ENCODE assay signal across 8 mouse cellular contexts in genomic region chr11:121420830-121421552, GRCm38 (mm10). TPM values are rescaled to one million over a fixed set of nuclear protein-coding genes. Genes with fewer than 3 reads are reported as not detected.
DNase-seq lines count a peak whose midpoint lies in the region; ATAC-seq and TF ChIP-seq lines count a peak whose summit lies in the region.

Fn3krp (plus strand) TSS chr11:121421401.

- H3K36me3 ChIP-seq in embryonic facial prominence, embryonic 13.5 days, result 0 out of 2 replicates have a peak, but pooled peaks cover 6% of the 10 kb centered on the region
- no peaks in the 10 kb centered on the region for H3K36me3 ChIP-seq in kidney, adult 2 months (ENCODE audit: control insufficient read depth, insufficient read depth, low read length)
- no peaks in the 10 kb centered on the region for H3K36me3 ChIP-seq in limb, embryonic 12.5 days
- H3K36me3 ChIP-seq in midbrain, embryonic 15.5 days (replicated peaks), result no peaks in the 10 kb centered on the region
- H3K36me3 ChIP-seq in spleen, adult 2 months (ENCODE audit: control insufficient read depth, insufficient read depth, low read length), result no peaks in the 10 kb centered on the region

- no peak for TF ChIP-seq POLR2A in kidney, adult 2 months (IDR thresholded peaks at IDR 0.05; ENCODE audit: low read depth, low read length)
- TF ChIP-seq POLR2A in spleen, adult 2 months (IDR thresholded peaks at IDR 0.05; ENCODE audit: low read depth, low read length), result peak; percentile 9; the same call in 1 of the 2 replicates

- H3K4me1 ChIP-seq in embryonic facial prominence, embryonic 13.5 days, result peaks cover 19% of the 10 kb centered on the region
- H3K4me1 ChIP-seq in kidney, adult 2 months (ENCODE audit: control insufficient read depth, insufficient read depth, low read length), result peaks cover 8% of the 10 kb centered on the region; the same call in 1 of the 2 replicates
- peaks cover 11% of the 10 kb centered on the region for H3K4me1 ChIP-seq in limb, embryonic 12.5 days (replicated peaks)
- peaks cover 16% of the 10 kb centered on the region for H3K4me1 ChIP-seq in midbrain, embryonic 15.5 days
- H3K4me1 ChIP-seq in spleen, adult 2 months (ENCODE audit: control insufficient read depth, insufficient read depth, insufficient read length), result peaks cover 4% of the 10 kb centered on the region; the same call in 1 of the 2 replicates

- H3K4me2 ChIP-seq in embryonic facial prominence, embryonic 13.5 days, result peak within 1 kb of the TSS; percentile 84
- H3K4me2 ChIP-seq in limb, embryonic 12.5 days, result peak within 1 kb of the TSS; percentile 81
- peak within 1 kb of the TSS; percentile 90 for H3K4me2 ChIP-seq in midbrain, embryonic 15.5 days

- peak within 1 kb of the TSS; percentile 84 for H3K27ac ChIP-seq in embryonic facial prominence, embryonic 13.5 days
- H3K27ac ChIP-seq in kidney, adult 2 months (ENCODE audit: insufficient read depth, low read depth, low read length), result peak within 1 kb of the TSS; percentile 68
- peak within 1 kb of the TSS; percentile 88 for H3K27ac ChIP-seq in limb, embryonic 12.5 days
- peak within 1 kb of the TSS; percentile 76 for H3K27ac ChIP-seq in midbrain, embryonic 15.5 days
- H3K27ac ChIP-seq in spleen, adult 2 months (ENCODE audit: insufficient read depth, low read length), result peak within 1 kb of the TSS; percentile 23; the same call in 1 of the 2 replicates

- WGBS in embryonic facial prominence, embryonic 13.5 days, result under 1% methylated on average over 28 of the region's 28 CpGs
- WGBS in kidney, adult 2 months, result 2% methylated on average over 28 of the region's 28 CpGs
- WGBS in limb, embryonic 12.5 days, result 2% methylated on average over 28 of the region's 28 CpGs
- WGBS in midbrain, embryonic 15.5 days, result 1% methylated on average over 28 of the region's 28 CpGs
- WGBS in spleen, adult 2 months, result 4% methylated on average over 28 of the region's 28 CpGs

- TF ChIP-seq CTCF in kidney, adult 2 months (conservative IDR thresholded peaks at IDR 0.05; ENCODE audit: insufficient read depth, insufficient read length, low read depth, low read length), result 0 out of 2 replicates have a peak, but pooled peaks have one; percentile 10
- TF ChIP-seq CTCF in spleen, adult 2 months (IDR thresholded peaks at IDR 0.05; ENCODE audit: extremely low read depth, insufficient read depth, insufficient read length, insufficient replicate concordance), result no peak

- peak; percentile 99 for ATAC-seq in embryonic facial prominence, embryonic 13.5 days (ENCODE audit: insufficient number of reproducible peaks, insufficient read depth, low FRiP score, low TSS enrichment, low read depth)
- ATAC-seq in limb, embryonic 12.5 days (ENCODE audit: insufficient number of reproducible peaks, insufficient read depth, low FRiP score, low TSS enrichment, low read depth), result peak; percentile 99
- ATAC-seq in midbrain, embryonic 15.5 days (replicated peaks), result peak; percentile 99

- H3K9me3 ChIP-seq in embryonic facial prominence, embryonic 13.5 days, result no peaks in the 10 kb centered on the region
- H3K9me3 ChIP-seq in limb, embryonic 12.5 days, result no peaks in the 10 kb centered on the region
- no peaks in the 10 kb centered on the region for H3K9me3 ChIP-seq in midbrain, embryonic 15.5 days

- DNase-seq in 3134 (ENCODE audit: extremely low read depth, insufficient read length, low spot score), result peak; percentile 95
- DNase-seq in adrenal gland, postnatal 36 days, result peak; percentile 99
- DNase-seq in heart, adult 18-20 months, result peak; percentile 100
- peak; percentile 100 for DNase-seq in kidney, adult 2 months
- peak; percentile 91 to 98 for DNase-seq in spleen, adult 2 months (ENCODE audit: low read depth in 1 of 2, low spot score in 2 of 2)

- no peaks in the 10 kb centered on the region for H3K27me3 ChIP-seq in embryonic facial prominence, embryonic 13.5 days
- no peaks in the 10 kb centered on the region for H3K27me3 ChIP-seq in kidney, adult 2 months (replicated peaks; ENCODE audit: control insufficient read depth, insufficient read depth, low read length)
- H3K27me3 ChIP-seq in limb, embryonic 12.5 days, result no peaks in the 10 kb centered on the region
- H3K27me3 ChIP-seq in midbrain, embryonic 15.5 days (replicated peaks), result no peaks in the 10 kb centered on the region
- no peaks in the 10 kb centered on the region for H3K27me3 ChIP-seq in spleen, adult 2 months (ENCODE audit: control insufficient read depth, insufficient read depth, low read length)

- H3K9ac ChIP-seq in embryonic facial prominence, embryonic 13.5 days, result peak within 1 kb of the TSS; percentile 78
- peak within 1 kb of the TSS; percentile 65 for H3K9ac ChIP-seq in limb, embryonic 12.5 days (replicated peaks)
- peak within 1 kb of the TSS; percentile 63 for H3K9ac ChIP-seq in midbrain, embryonic 15.5 days

- H3K4me3 ChIP-seq in embryonic facial prominence, embryonic 13.5 days, result peak within 1 kb of the TSS; percentile 73
- peak within 1 kb of the TSS; percentile 81 for H3K4me3 ChIP-seq in kidney, adult 2 months (ENCODE audit: insufficient read depth, low read depth, low read length)
- H3K4me3 ChIP-seq in limb, embryonic 12.5 days (replicated peaks), result peak within 1 kb of the TSS; percentile 72
- peak within 1 kb of the TSS; percentile 86 for H3K4me3 ChIP-seq in midbrain, embryonic 15.5 days
- H3K4me3 ChIP-seq in spleen, adult 2 months (ENCODE audit: extremely low read depth, insufficient read depth, insufficient read length), result peak within 1 kb of the TSS; percentile 93

RNA-seq across cellular contexts. Expression of gene Fn3krp, which starts in this region (rescaled TPM):
- 10 to 100 TPM; 15.1 to 17.8 TPM for total RNA-seq in adrenal gland, postnatal 36 days (2021)
- 10.8 and 12.4 TPM in 2 replicates for polyA plus RNA-seq in embryonic facial prominence, embryonic 13.5 days (2015; fragmentation: Nextera tagmentation; extraction: Ambion mirVana)
- total RNA-seq in heart, adult 18-20 months (2021), result 1 to 10 TPM; 6.0 to 6.9 TPM
- 14.9 and 19.6 TPM in 2 replicates for polyA plus RNA-seq in kidney, adult 2 months (2012; rRNA removed)
- 7.6 and 8.9 TPM in 2 replicates for polyA plus RNA-seq in limb, embryonic 12.5 days (2016; fragmentation: Nextera tagmentation; extraction: Ambion mirVana)
- polyA plus RNA-seq in midbrain, embryonic 15.5 days (2015; fragmentation: Nextera tagmentation; extraction: Ambion mirVana), result 10.0 and 10.1 TPM in 2 replicates
- polyA plus RNA-seq in spleen, adult 2 months (2012; rRNA removed), result 6.5 and 7.4 TPM in 2 replicates

Comparison
In these comparisons a context has a peak if more than half of its experiments do, and no peak if none do; other contexts are left out.
1. Peak in every context shown above with its lines: DNase-seq, ATAC-seq, H3K4me3 ChIP-seq and H3K27ac ChIP-seq.
2. H3K27ac ChIP-seq: peak in every context shown above with its lines; median percentile 88 in limb, embryonic 12.5 days; 84 in embryonic facial prominence, embryonic 13.5 days; 76 in midbrain, embryonic 15.5 days; 68 in kidney, adult 2 months; 23 in spleen, adult 2 months.